Mouse (Mus musculus): ENCODE measurements around the gene Morc4.
A peak's percentile ranks its signal among the peaks of the same experiment; 100 is the strongest.

Morc4 gene

DNA sequence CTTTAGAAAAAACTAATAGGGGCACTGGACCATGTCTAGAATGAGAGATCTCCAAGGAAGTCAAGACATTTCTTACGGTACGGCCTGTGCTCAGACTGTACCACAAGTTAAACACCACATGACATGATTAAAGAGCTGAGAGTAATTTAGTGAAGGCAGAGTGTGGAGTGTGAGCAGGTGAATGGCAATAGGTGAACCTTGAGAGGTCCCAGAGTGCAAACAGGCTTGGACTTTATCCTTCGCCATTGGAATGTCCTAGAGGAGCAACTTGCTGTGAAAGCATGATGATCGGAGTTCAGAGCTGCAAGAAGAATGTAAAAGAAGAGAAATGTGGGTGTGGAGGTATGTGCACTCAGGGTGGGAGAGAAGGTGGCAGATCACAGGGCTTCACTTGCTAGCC is 65.6 kb downstream of the Morc4 start:
- ATAC-seq (ENCODE audit: low TSS enrichment) = no peak

DNA sequence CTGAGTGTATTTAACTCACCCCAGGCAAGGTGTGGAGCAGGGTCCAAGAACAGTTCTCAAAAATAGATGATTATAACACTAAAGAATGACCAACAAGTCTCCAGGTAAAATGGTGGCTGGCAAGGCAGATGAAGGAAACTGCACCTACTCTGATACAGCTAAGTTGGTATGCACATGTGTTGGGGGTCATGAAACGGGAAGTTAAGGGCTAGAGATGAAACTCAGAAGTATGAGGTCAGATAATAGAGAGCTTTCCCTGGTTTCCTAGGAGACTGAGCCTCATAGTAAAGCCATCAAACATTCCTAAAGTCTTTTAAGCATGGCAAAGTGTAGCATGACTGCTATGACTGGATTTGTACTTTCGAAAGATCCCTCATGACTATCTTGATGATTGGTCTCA is 68.4 kb downstream of the Morc4 start:
- no peak for ATAC-seq (ENCODE audit: low TSS enrichment)

DNA sequence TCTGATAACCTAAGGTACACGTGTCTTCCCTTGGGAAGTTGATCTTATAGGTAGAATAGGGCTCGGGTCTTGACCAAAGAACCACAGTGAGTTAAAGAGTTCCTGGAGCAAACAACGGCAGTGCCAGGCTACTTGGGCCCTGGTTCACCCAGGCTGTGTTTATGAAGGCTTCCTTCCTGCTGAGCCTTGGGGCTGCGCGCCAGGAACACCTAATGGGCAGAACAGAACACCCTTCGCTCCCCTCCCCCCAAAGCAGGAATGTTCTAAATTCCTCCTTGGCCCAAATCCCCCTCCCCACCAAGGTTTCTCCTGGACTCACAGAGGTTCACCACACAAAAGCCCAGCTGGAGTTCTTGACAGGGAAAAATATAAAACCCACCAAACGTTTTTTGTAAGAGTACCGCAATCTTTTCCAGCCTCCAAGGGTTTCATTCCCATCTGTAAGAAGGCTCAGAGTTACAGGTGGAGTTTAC is 71.0 kb downstream of the Morc4 start, which contains the start of gene Cldn2:
Gene Cldn2 (plus strand): TSS at position 423 of the 473 bp plus-strand sequence.
- no peak for ATAC-seq (ENCODE audit: low TSS enrichment)

DNA sequence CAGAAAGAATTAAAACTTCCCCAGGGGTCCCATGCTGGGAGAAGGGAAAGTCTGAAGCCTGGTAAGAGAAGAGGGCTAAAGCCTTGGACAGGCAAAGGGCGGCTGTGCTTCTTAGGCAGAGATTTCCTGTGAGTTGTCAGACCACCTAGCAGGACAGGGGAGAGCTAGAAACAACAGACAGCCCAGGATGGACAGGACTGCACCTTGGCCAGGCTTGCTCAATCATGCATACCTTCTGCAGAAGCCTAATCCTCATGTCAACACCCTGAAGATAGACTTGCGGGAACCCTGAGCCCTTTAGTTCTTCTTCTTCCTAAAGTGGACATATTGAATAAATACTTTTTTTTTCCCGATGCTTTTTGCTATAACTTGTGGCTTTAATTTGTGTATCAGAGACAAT is 71.5 kb downstream of the Morc4 start:
- ATAC-seq (ENCODE audit: low TSS enrichment) = no peak

DNA sequence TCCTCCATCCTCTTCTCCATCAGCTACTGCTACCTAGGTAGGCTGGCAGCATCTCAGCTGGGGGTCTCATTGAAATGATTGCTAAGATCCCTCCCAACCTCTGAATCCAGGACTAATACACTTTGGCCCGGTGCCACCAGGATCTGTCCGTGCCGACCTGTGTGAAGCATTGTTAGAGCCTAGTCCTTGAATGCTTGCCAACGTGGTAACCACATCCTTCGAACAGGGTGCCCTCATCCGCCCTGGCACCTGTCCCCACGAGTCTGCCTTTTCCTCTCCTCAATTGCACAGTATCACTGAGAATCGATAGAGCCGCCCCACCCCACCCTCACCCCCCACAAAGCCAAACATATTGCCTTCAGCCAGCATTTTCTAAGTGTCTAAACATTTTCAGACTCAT is 73.6 kb downstream of the Morc4 start:
- no peak for ATAC-seq (ENCODE audit: low TSS enrichment)

DNA sequence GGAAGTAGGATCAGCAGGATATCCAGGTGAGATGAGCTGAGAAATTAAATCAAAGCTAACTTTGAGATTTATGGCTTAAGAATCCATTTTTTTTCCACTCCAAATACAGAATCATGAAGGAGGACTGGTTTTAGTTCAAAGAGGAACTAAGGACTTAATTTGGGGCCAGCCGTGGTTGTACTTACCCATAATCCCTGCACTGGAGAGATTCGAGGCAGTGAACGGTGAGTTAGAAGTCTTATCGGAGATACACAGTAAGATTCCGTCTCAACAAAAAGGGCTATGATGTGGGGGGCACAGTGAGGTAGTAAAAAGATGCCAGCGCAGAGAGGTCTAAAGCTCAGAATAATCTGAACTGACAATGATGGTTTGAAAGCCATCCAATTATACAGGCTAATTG is 75.4 kb downstream of the Morc4 start:
- no peak for ATAC-seq (ENCODE audit: low TSS enrichment)

DNA sequence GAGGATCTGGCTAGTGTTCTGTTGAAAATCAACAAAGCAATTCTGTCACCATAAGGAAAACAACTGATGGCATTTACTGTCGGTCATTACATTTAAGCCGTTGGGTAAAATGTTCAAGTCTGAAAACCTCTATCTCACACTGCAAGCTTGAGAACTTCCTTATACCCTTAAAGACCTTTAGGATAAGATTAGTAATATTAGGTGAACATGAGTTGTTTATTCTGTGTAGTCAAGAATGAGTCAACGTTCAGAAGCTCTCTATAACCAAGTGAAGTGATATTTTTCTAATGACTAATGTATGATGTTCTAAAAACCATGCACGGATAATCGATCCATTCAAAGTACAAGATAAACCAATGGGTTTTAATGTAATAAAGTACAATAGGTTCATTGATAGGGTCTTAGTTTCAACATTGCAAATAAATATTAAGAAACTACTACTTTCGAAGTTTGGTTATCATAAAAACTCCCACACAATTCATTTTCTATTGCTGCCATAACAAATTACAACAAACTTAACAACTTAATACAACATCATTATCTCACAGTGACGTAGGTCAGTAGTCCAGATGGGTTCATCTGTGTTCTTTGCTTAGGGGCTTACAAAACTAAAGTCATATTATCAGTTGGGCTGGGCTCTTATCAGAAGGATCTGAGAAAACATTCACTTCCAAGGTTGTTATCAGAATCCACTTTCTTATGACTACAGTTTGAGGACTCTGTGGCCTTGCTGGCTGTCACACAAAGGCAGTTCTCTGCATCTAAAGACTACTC is 77.2 kb downstream of the Morc4 start:
- ATAC-seq (ENCODE audit: low TSS enrichment) = no peak

DNA sequence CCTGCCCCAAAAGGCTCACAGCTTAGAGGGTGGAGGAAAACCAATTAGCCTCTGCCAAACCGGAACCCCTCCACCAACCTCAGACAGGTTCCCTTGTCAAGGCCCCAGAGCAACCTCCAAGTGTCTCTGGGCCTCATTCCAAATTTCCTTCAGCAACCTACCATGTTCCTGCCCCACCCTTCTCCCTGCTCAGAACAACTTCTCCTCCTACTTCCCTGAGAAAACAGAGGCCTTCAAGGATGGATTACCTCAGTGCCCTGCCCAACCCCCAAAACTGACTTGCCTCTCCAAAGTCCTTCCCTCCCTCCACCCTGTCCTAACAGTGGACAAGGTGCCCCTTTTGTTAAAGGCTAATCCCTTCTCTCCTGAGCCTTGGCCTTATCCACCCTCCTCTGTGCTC is 85.7 kb downstream of the Morc4 start:
- no peak for ATAC-seq (ENCODE audit: low TSS enrichment)

DNA sequence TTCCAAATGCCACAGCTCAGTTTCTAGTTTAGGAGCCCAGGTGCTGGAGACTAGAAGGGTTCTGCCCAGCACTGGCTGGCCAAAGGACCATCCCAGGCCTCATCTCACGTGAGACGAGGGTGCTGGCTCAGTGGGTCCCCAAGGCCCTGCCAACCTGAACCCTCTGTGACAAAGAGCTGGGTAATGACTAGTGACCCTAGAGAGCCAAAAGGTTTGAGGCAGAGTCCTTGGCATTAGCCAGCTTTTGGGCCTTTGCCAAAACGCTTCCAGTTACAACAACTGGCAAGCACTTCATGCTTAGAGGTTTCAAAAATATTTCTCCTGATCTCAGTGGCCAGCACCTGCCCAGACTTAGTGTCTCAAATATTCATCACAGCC is 88.4 kb downstream of the Morc4 start:
- ATAC-seq (ENCODE audit: low TSS enrichment) = no peak

DNA sequence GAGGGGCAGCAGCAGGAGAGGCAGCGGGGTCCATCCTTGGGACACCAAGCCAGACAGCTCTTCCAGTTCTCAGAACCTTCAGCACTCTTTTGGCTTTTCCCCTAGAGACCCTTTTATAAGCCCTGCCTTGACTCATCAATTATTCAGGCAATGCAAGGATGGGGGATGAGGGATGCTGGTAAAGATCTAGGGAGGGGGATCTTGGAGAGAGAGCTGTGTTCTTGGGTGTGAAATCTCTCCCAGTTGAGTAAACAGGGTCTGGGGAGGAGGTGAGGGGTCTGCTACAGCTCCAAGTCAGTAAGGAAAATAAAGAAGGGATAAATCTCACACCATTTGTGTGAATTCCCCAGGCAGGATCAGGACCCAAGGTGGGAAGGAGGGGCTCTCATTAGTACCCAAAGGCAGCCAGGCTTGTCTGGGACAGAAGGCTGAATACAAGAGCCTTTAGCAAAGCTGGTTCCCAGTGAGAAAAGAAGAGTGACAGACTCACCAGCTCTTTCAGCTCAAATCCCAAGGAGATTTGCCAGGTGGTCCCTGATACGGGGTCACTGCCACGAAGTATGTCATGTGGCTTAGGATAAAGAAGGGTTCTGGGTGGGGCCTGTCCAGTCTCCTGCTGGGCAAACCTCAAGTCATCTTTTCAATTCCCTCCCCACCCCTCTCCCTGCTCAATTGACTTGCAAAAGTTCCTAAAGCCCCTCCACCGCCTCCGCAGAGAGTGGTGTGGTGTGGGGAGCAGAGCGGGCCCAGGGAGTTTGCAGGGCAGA is 89.0 kb downstream of the Morc4 start, which contains the start of gene Ripply1:
Gene Ripply1 (minus strand): TSS at position 76 of the 767 bp plus-strand sequence.
- ATAC-seq (ENCODE audit: low TSS enrichment) = no peak

DNA sequence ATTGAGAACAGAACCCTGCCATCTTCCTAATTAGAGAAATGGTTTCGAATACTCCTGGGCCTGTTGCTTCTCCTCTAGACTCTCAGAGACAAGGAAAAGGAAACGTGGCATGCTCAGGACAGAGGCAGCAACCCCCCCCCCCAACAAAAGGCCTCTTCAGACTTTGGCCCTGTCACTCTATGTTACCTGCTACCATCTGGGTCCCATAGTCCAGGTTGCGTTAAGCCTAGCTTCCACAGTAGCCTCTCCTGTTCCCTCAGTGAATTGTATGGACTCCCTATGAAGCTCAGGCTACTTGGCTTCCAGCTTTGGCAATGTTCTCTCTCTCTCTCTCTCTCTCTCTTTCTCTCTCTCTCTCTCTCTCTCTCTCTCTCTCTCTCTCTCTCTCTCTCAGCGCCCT is 89.9 kb downstream of the Morc4 start:
- ATAC-seq (ENCODE audit: low TSS enrichment) = no peak

DNA sequence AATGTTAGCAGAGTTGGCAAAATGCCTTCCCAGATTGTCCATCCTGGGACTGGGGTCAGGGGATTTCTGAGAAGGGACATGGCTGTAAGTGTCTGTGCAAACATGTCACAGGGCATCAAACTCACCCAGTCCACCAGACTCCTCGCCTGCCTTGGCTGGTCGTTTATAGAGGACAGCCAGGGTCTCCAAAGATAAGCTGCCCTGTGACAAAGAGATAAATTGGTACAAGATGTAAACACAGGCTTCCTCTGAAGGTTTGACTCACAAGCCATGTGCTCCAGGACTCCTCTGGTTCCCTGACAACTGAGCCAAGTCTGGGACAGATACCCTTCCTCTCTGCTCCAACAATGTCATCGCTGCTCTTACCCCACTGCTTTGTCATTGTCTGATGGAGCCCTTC is 90.5 kb downstream of the Morc4 start:
- ATAC-seq (ENCODE audit: low TSS enrichment) = no peak

DNA sequence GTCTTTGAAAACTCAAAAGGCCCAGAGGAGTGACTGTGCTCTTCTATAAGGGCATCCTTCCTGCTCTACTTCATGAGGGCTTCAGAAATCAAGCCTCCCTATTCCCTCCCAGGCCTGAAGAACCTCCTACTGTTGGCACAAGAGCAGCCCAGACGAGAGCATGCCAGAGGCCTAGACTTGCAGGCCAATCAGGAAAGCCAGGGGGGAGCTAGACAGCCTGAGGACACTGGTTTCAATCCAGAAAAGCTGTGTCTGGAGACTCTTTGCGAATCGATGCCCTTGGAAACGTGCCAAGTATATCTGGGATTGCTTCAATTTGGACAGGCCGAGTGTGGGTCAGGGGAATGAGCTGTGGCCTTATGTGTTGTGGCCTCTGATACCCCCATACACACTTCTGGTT is 92.1 kb downstream of the Morc4 start:
- ATAC-seq (ENCODE audit: low TSS enrichment) = no peak

DNA sequence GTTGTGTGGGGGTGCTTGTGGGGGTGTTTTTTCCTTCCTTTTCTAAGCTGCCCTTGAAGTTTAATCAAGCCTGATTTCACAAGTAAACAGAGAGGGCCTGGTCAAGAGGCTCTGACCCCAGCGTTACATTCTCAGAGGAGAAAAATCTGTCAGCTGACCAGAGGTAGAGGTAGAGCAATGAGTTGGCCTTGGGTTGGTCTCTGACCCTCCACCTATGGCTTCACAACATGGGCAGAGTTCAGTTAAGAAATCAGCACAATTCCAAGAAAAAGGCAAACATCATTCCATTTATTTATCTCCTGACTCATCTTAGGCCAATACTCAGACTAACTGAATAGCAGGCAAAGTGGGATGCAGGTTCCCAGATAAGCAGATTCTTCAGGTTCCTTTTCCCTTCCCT is 92.6 kb downstream of the Morc4 start:
- no peak for ATAC-seq (ENCODE audit: low TSS enrichment)

DNA sequence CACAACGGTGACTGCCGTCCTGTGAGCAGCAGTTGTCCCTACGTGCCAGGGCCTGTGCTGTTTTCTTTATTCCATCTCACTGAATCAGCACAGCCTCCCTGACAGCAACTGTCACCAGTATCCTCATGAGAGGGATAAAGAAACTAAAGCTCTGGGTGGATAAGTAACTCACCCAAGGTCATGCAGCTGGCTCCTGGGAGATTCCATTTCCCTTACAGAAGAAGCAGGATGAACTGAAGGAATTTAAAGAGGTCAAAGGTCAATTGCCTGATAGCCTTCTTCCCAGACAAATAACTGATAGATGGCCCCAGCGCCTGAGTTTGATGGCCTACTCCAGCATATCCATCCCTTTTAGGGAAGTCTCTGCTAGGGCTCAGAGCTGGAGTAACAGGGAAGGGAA is 94.1 kb downstream of the Morc4 start:
- no peak for ATAC-seq (ENCODE audit: low TSS enrichment)

DNA sequence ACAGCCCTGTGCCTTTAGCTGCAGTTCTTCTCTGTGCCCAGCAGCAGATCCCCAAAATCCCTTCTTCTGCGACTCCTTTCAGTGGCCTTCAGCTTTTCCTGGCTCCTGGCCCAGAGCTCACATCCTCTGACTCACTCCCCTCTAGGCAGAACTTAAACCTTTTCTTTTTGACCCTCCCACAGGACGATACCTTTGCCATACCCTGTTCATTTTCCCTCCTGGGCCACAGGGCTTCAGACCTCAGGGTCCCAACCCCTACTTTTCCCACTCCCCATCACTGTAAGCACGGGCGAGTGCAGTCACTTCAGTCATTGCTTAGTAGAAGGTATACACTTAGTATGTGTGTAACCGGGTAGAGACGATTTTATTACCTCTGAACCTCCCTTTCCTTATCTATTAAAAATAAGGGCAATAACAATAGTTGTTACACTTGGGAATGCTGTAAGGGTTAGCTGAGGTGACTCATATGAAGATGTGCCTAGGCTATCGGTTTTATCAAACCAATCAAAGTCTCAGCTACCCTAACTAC is 96.3 kb downstream of the Morc4 start:
- no peak for ATAC-seq (ENCODE audit: low TSS enrichment)

DNA sequence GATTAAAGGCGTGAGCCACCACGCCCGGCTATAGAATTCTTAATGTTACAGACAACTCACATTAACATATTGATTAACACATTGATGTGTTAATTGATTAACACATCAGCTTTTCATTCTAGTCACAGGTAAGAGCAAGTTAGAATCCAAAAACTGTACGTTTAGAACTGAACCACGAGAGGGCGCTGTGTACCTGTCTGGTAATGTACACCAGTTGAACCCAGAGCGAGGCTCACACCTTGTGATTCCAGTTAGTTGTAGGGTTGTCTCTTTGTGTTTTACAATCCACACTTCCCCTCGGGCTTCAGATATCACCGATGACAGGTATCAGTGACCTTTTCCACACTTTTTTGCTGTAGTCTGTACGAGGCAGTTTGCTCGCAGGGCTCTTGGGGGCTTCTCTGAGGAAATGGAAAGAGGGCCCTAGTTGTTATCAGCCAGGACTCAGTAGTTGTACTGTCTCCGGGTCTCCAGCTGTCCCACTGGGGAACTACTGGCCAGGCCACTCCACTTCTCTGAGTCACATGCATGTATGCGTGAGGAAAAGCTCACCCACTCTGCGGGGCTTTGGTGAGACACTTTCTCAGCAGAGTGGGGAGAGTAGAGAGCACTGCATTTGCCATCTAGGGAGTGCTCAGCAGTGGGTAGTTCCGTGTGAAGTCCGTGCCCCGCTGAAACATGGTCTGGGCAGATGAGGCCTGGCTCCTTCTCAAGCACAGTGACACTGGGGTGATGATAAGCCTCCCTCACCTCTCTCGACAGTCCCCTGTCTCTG is 97.0 kb downstream of the Morc4 start:
- peak; percentile 64; the same call in 1 of the 2 replicates for ATAC-seq (ENCODE audit: low TSS enrichment)
